Mouse (Mus musculus) thymus, adult 2 months (tissue): ENCODE data around the gene Rpl36.

Experiments
- CTCF ChIP-seq: fragments of 200-500 bp; IDR thresholded peaks from 2 replicates; pipeline ENCODE4 v1.5.1; 2012; ENCODE audit warnings: mild to moderate bottlenecking, control low read depth, low read length, moderate library complexity, borderline replicate concordance; ENCODE audit not compliant: control insufficient read depth, poor library complexity, insufficient read depth; ENCODE audit errors: extremely low read depth
- POLR2A ChIP-seq: fragments of 200-500 bp; IDR thresholded peaks from 2 replicates; pipeline ENCODE4 v1.6.1; 2012; ENCODE audit warnings: mild to moderate bottlenecking, low read length, control low read depth, moderate library complexity; ENCODE audit not compliant: control insufficient read depth, poor library complexity, insufficient read depth; ENCODE audit errors: extremely low read depth

- no peak for TF ChIP-seq POLR2A
- no peak for TF ChIP-seq CTCF
These were observed 41.6 kb downstream of the Rpl36 start for GRCm38 (mm10) chr17:56654771-56655170.
